Mouse (Mus musculus) lung, postnatal 4 days (tissue): ENCODE results near the gene Prdm9.
"Not testable (repeated sequence)": the region's sequence is repeated elsewhere in the genome, so short reads cannot be mapped to it uniquely, and the experiment has no call there.

Experiments used
- DNase-seq, 2 experiments: peaks; one replicate each; pipeline ENCODE4 v3.0.0; 2021

Gene Prdm9

GRCm38 (mm10) chr17:15564014-15564927 is at the start of gene Prdm9:
TSS of gene Prdm9 (minus strand) at chr17:15564354.
- peak; percentile 99 to 100 for DNase-seq

GRCm38 (mm10) chr17:15599496-15599895 is 35.3 kb upstream of the Prdm9 start:
- DNase-seq, result no peak

- no peak for DNase-seq
These were observed 27.2 kb upstream of the Prdm9 start for GRCm38 (mm10) chr17:15591216-15591881.

GRCm38 (mm10) chr17:15588116-15588515 is 24.0 kb upstream of the Prdm9 start:
- no peak for DNase-seq

- DNase-seq, result no peak
These were observed 21.5 kb upstream of the Prdm9 start for GRCm38 (mm10) chr17:15585691-15586090.

GRCm38 (mm10) chr17:15583071-15583470 is 18.9 kb upstream of the Prdm9 start:
- DNase-seq, result no peak

- no peak for DNase-seq
These were observed 15.9 kb upstream of the Prdm9 start for GRCm38 (mm10) chr17:15580072-15580447.

GRCm38 (mm10) chr17:15579410-15580071 is 15.4 kb upstream of the Prdm9 start:
- no peak for DNase-seq

GRCm38 (mm10) chr17:15577291-15577694 is 13.1 kb upstream of the Prdm9 start:
- peak; percentile 39 to 60 for DNase-seq

GRCm38 (mm10) chr17:15575056-15575455 is 10.9 kb upstream of the Prdm9 start:
- no peak for DNase-seq

GRCm38 (mm10) chr17:15566908-15567307 is 2.8 kb upstream of the Prdm9 start:
- no peak for DNase-seq

- no peak for DNase-seq
These were observed 760 bp upstream of the Prdm9 start for GRCm38 (mm10) chr17:15564928-15565300.

- DNase-seq, result no peak
These were observed 4.2 kb downstream of the Prdm9 start for GRCm38 (mm10) chr17:15559946-15560345.

GRCm38 (mm10) chr17:15549713-15550112 is 14.4 kb downstream of the Prdm9 start:
- no peak for DNase-seq

- DNase-seq, result no peak
These were observed 17.7 kb downstream of the Prdm9 start for GRCm38 (mm10) chr17:15546440-15546839.

GRCm38 (mm10) chr17:15543868-15544267 is 20.3 kb downstream of the Prdm9 start:
- DNase-seq, result not testable (repeated sequence)

- no peak for DNase-seq
These were observed 23.8 kb downstream of the Prdm9 start for GRCm38 (mm10) chr17:15540309-15540708.

- peak; percentile 16 to 29 for DNase-seq
These were observed 27.7 kb downstream of the Prdm9 start for GRCm38 (mm10) chr17:15536457-15536904.

- no peak for DNase-seq
These were observed 28.2 kb downstream of the Prdm9 start for GRCm38 (mm10) chr17:15535943-15536342.

GRCm38 (mm10) chr17:15535162-15535800 is 28.9 kb downstream of the Prdm9 start:
- no peak for DNase-seq

- peak in 1 of 2 experiments; percentile 47 for DNase-seq
These were observed 34.0 kb downstream of the Prdm9 start for GRCm38 (mm10) chr17:15530141-15530540.

- DNase-seq, result no peak
These were observed 35.3 kb downstream of the Prdm9 start for GRCm38 (mm10) chr17:15528887-15529286.

GRCm38 (mm10) chr17:15527811-15528136 is 36.4 kb downstream of the Prdm9 start:
- DNase-seq, result no peak
